Mouse (Mus musculus): ENCODE data around the gene Abracl. TPM values are rescaled to one million over a fixed set of nuclear protein-coding genes. Genes with fewer than 3 reads are reported as not detected.
A peak's percentile ranks its signal among the peaks of the same experiment; 100 is the strongest.

Abracl gene
- 100 to 1,000 TPM; 532 to 579 TPM for polyA plus RNA-seq (2017; shearing (Covaris generic))

GRCm38 (mm10) chr10:18022741-18023347, at the start of gene Abracl:
Abracl (minus strand) TSS chr10:18023288.
- peak; percentile 90 for ATAC-seq

GRCm38 (mm10) chr10:18072871-18073270, 49.8 kb upstream of the Abracl start:
- no peak for ATAC-seq

GRCm38 (mm10) chr10:18070616-18071015, 47.5 kb upstream of the Abracl start:
- no peak for ATAC-seq

- no peak for ATAC-seq
These were observed 47.1 kb upstream of the Abracl start for GRCm38 (mm10) chr10:18070144-18070543.

- ATAC-seq = no peak
These were observed 46.5 kb upstream of the Abracl start for GRCm38 (mm10) chr10:18069576-18069975.

GRCm38 (mm10) chr10:18068880-18069279, 45.8 kb upstream of the Abracl start:
- no peak for ATAC-seq

- no peak for ATAC-seq
These were observed 44.8 kb upstream of the Abracl start for GRCm38 (mm10) chr10:18067761-18068446.

GRCm38 (mm10) chr10:18066031-18066439, 42.9 kb upstream of the Abracl start:
- no peak for ATAC-seq

GRCm38 (mm10) chr10:18064606-18065228, 41.6 kb upstream of the Abracl start:
- ATAC-seq = peak; percentile 75

- ATAC-seq = no peak
These were observed 38.4 kb upstream of the Abracl start for GRCm38 (mm10) chr10:18061533-18061932.

GRCm38 (mm10) chr10:18060778-18061177, 37.7 kb upstream of the Abracl start:
- ATAC-seq = no peak

- ATAC-seq = no peak
These were observed 36.7 kb upstream of the Abracl start for GRCm38 (mm10) chr10:18059807-18060206.

GRCm38 (mm10) chr10:18058681-18059338, 35.7 kb upstream of the Abracl start:
- no peak for ATAC-seq

GRCm38 (mm10) chr10:18056391-18056745, 33.3 kb upstream of the Abracl start:
- no peak for ATAC-seq

GRCm38 (mm10) chr10:18055696-18056390, 32.8 kb upstream of the Abracl start, which contains the start of gene Reps1:
Reps1 (plus strand) TSS chr10:18055861.
- ATAC-seq = no peak

- ATAC-seq = peak; percentile 90
These were observed 32.1 kb upstream of the Abracl start for GRCm38 (mm10) chr10:18055009-18055695.

- peak; percentile 90 for ATAC-seq
These were observed 24.5 kb upstream of the Abracl start for GRCm38 (mm10) chr10:18047380-18048146.

- no peak for ATAC-seq
These were observed 23.3 kb upstream of the Abracl start for GRCm38 (mm10) chr10:18046380-18046779.

GRCm38 (mm10) chr10:18036849-18037248, 13.8 kb upstream of the Abracl start:
- no peak for ATAC-seq

- no peak for ATAC-seq
These were observed 11.3 kb upstream of the Abracl start for GRCm38 (mm10) chr10:18034408-18034807.

GRCm38 (mm10) chr10:18022312-18022711, 776 bp downstream of the Abracl start:
- ATAC-seq = peak; percentile 66
